Mouse (Mus musculus) kidney, postnatal 4 days (tissue): ENCODE data around the gene Ina.
A peak's percentile ranks its signal among the peaks of the same experiment; 100 is the strongest.

ENCODE experiments used
- DNase-seq, 2 experiments: peaks; one replicate each; pipeline ENCODE4 v3.0.0; 2021; ENCODE audit warnings: mixed read lengths in 2 of 2

The Ina gene

GRCm38 (mm10) chr19:47065860-47066259, 51.4 kb downstream of the Ina start:
- DNase-seq = no peak

GRCm38 (mm10) chr19:47067096-47067882, 52.8 kb downstream of the Ina start, which contains the start of gene Taf5:
TSS of gene Taf5 (plus strand) at chr19:47067746.
- peak; percentile 98 to 99 for DNase-seq

- peak; percentile 88 to 92 for DNase-seq
Measured at GRCm38 (mm10) chr19:47067924-47068611, 53.6 kb downstream of the Ina start.
